In genomic region chr2:129580656-129581055, GRCm38 (mm10) we compare ENCODE assay signal across 10 mouse cellular contexts. TPM values are rescaled to one million over a fixed set of nuclear protein-coding genes. Genes with fewer than 3 reads are reported as not detected.
DNase-seq lines count a peak whose midpoint lies in the region; ATAC-seq lines count a peak whose summit lies in the region.
"Had no signal": no experiment of that assay in that cellular context is flagged by ENCODE, and none has a peak within 500 bp of the region (broad histone marks: within the 10 kb centered on the region; RNA-seq: fewer than 3 reads in every experiment).

No protein-coding gene starts in this region.

- ATAC-seq in megakaryocyte-erythroid progenitor cell, adult 5-6 weeks (replicated peaks; ENCODE audit: low FRiP score, low TSS enrichment, poor library complexity, severe bottlenecking) = no peak
- ATAC-seq: hindbrain, embryonic 16.5 days had no signal

- DNase-seq in adrenal gland, adult (ENCODE audit: inconsistent age in 2 of 2, low spot score in 1 of 2) = peak; percentile 71 to 85
- no peak for DNase-seq in adrenal gland, postnatal 4 days (ENCODE audit: low spot score in 2 of 2)
- peak; percentile 50 for DNase-seq in heart, postnatal 4 days
- DNase-seq in heart, adult 9 months (ENCODE audit: low spot score in 2 of 2) = no peak
- DNase-seq in adrenal gland, postnatal 25 days = peak; percentile 75
- DNase-seq in frontal cortex, postnatal 36 days (ENCODE audit: low spot score in 2 of 2) = peak; percentile 82 to 83
- DNase-seq in spleen, postnatal 36 days (ENCODE audit: low spot score in 2 of 2) = no peak

RNA-seq across cellular contexts. Expression of gene Sirpa, which starts 12.0 kb away (rescaled TPM):
- 10 to 100 TPM; 76.8 to 79.1 TPM for total RNA-seq in adrenal gland, postnatal 4 days (2021)
- total RNA-seq in heart, postnatal 4 days (2021) = 10 to 100 TPM; 22.4 to 23.0 TPM
- 46.7 and 58.4 TPM in 2 replicates for total RNA-seq in adrenal gland, postnatal 25 days (2021)
- total RNA-seq in megakaryocyte-erythroid progenitor cell, adult 5-6 weeks (2014; fragmentation: Nextera tagmentation) = 5.1 and 8.0 TPM in 2 replicates
- 0.52 and 2.7 TPM in 2 replicates for total RNA-seq in megakaryocyte-erythroid progenitor cell, adult 5-6 weeks (2017)

RNA-seq across cellular contexts. Expression of gene F830045P16Rik, which starts 44.3 kb away (rescaled TPM):
- not detected for total RNA-seq in adrenal gland, postnatal 4 days (2021)
- total RNA-seq in heart, postnatal 4 days (2021) = not detected
- not detected in 2 replicates for total RNA-seq in adrenal gland, postnatal 25 days (2021)
- total RNA-seq in megakaryocyte-erythroid progenitor cell, adult 5-6 weeks (2014; fragmentation: Nextera tagmentation) = not detected in 2 replicates
- 0.52 and 0.65 TPM in 2 replicates for total RNA-seq in megakaryocyte-erythroid progenitor cell, adult 5-6 weeks (2017)
- total RNA-seq: ES-E14 had no signal

Comparison
In these comparisons a context has a peak if more than half of its experiments do, and no peak if none do; other contexts are left out.
1. DNase-seq: peak in adrenal gland, adult (2 of 2), heart, postnatal 4 days (single experiment), adrenal gland, postnatal 25 days (single experiment) and frontal cortex, postnatal 36 days (2 of 2); none in adrenal gland, postnatal 4 days (0 of 2), heart, adult 9 months (0 of 2) and spleen, postnatal 36 days (0 of 2).